Mouse (Mus musculus) heart, postnatal 0 days (tissue): ENCODE measurements around the gene Emc10.

Experiments used
- CTCF ChIP-seq: IDR thresholded peaks from 2 replicates; pipeline ENCODE4 v1.5.1; 2016; ENCODE audit warnings: antibody characterized with exemption, control low read depth, low read depth
- EP300 ChIP-seq: IDR thresholded peaks from 2 replicates; pipeline ENCODE4 v1.6.1; 2016; ENCODE audit warnings: antibody characterized with exemption, low read depth

- TF ChIP-seq CTCF: no peak
- TF ChIP-seq EP300: no peak
These were observed 41.2 kb upstream of the Emc10 start for GRCm38 (mm10) chr7:44537496-44537895.
